In the genomic region with DNA sequence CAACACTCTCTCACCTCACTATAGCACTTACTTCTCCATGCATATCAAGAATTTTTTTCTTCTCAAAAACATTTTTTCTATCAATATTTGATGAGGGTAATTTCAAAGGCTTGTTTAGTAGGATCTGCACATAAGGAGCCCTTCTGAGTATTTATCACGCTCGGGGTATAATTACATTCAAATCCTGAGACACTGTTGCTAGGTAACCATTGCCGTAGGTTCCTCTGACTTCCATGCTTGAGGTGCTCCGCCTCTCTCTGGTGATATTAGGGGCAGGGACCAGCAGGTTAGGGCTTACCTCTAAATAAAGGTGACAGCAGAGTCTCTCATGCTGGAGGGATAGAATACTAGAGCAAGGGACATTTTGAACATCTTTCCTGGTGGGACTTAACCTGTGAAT, we compare ENCODE assay signal across 20 mouse cellular contexts. TPM values are rescaled to one million over a fixed set of nuclear protein-coding genes. Genes with fewer than 3 reads are reported as not detected.
DNase-seq lines count a peak whose midpoint lies in the region; ATAC-seq and TF ChIP-seq lines count a peak whose summit lies in the region.
"Had no signal": no experiment of that assay in that cellular context is flagged by ENCODE, and none has a peak within 500 bp of the region (broad histone marks: within the 10 kb centered on the region; RNA-seq: fewer than 3 reads in every experiment).

No protein-coding gene starts in this region.

- H3K36me3 ChIP-seq in hindbrain, postnatal 0 days (ENCODE audit: insufficient read depth, low read length), result no peaks in the 10 kb centered on the region
- H3K36me3 ChIP-seq: heart, embryonic 10.5 days; lung, embryonic 15.5 days had no signal

- TF ChIP-seq CTCF in hindbrain, postnatal 0 days (IDR thresholded peaks at IDR 0.05; ENCODE audit: low read depth), result no peak

- no peak overlapping the region for H3K4me3 ChIP-seq in hindbrain, postnatal 0 days (ENCODE audit: low read length)
- H3K4me3 ChIP-seq: heart, embryonic 10.5 days; lung, embryonic 15.5 days had no signal

- peak; percentile 10 for DNase-seq in embryo, embryonic 11 days
- no peak for DNase-seq in embryo, embryonic 10.5 days (ENCODE audit: low spot score)
- peak; percentile 13 for DNase-seq in layer of hippocampus, adult 9-11 months
- no peak for DNase-seq in layer of hippocampus, postnatal 25 days (ENCODE audit: extremely low spot score in 1 of 2, low spot score in 1 of 2)
- peak; percentile 74 for DNase-seq in brain, adult 2 months (ENCODE audit: low read depth, low spot score)
- DNase-seq in hindbrain, postnatal 0 days (ENCODE audit: low spot score), result peak; percentile 48
- DNase-seq in ovary, adult 18-20 months (ENCODE audit: low spot score), result no peak
- DNase-seq: adrenal gland, postnatal 14 days; cerebellum, adult 18-20 months; heart, postnatal 36 days; kidney, adult 8-10 months; retina, postnatal 1 day had no signal

- no peaks in the 10 kb centered on the region for H3K4me1 ChIP-seq in hindbrain, postnatal 0 days (ENCODE audit: insufficient read depth, low read length)
- H3K4me1 ChIP-seq: heart, embryonic 10.5 days; lung, embryonic 15.5 days had no signal

- H3K27me3 ChIP-seq in hindbrain, postnatal 0 days (ENCODE audit: insufficient read depth, low read length), result no peaks in the 10 kb centered on the region
- H3K27me3 ChIP-seq: lung, embryonic 15.5 days had no signal

- no peak for ATAC-seq in hindbrain, postnatal 0 days
- ATAC-seq in activated CD4-positive, CD25-positive, alpha-beta regulatory T cell, adult 4 months, result no peak

- peak overlapping the region; percentile 36; the same call in 1 of the 2 replicates for H3K27ac ChIP-seq in hindbrain, postnatal 0 days
- H3K27ac ChIP-seq: heart, embryonic 10.5 days; lung, embryonic 15.5 days had no signal

- 19% methylated on average over 4 of the region's 4 CpGs for WGBS in hindbrain, postnatal 0 days

- no peak overlapping the region for H3K9ac ChIP-seq in hindbrain, postnatal 0 days (replicated peaks; ENCODE audit: low read length)
- H3K9ac ChIP-seq: lung, embryonic 15.5 days had no signal

- H3K9me3 ChIP-seq in hindbrain, postnatal 0 days (ENCODE audit: low read length), result no peaks in the 10 kb centered on the region
- H3K9me3 ChIP-seq: heart, embryonic 10.5 days; lung, embryonic 15.5 days had no signal

- H3K4me2 ChIP-seq in hindbrain, postnatal 0 days (ENCODE audit: low read depth, low read length), result no peak overlapping the region
- H3K4me2 ChIP-seq: lung, embryonic 15.5 days had no signal

RNA-seq across cellular contexts. Expression of gene 9630041A04Rik, which starts 54.4 kb away (rescaled TPM):
- not detected for total RNA-seq in layer of hippocampus, postnatal 25 days (2021)
- total RNA-seq in hindbrain, postnatal 0 days (2014; rRNA removed), result not detected in 2 replicates
- polyA plus RNA-seq in hindbrain, postnatal 0 days (2015; fragmentation: Nextera tagmentation; extraction: Ambion mirVana), result 0.24 and 0.52 TPM in 2 replicates
- not detected for polyA plus RNA-seq in activated CD4-positive, CD25-positive, alpha-beta regulatory T cell, adult 4 months (2017; shearing (Covaris generic))
- total RNA-seq: adrenal gland, postnatal 14 days; heart, postnatal 36 days; layer of hippocampus, adult 8-10 months; liver, adult 2 months; megakaryocyte, adult 5-6 weeks had no signal
- polyA plus RNA-seq: embryonic facial prominence, embryonic 11.5 days; heart, embryonic 10.5 days; liver, adult 2 months; lung, embryonic 15.5 days; neural tube, embryonic 11.5 days had no signal

Comparison
In these comparisons a context has a peak if more than half of its experiments do, and no peak if none do; other contexts are left out.
1. DNase-seq: peak in embryo, embryonic 11 days (single experiment), layer of hippocampus, adult 9-11 months (single experiment), brain, adult 2 months (single experiment) and hindbrain, postnatal 0 days (single experiment); none in embryo, embryonic 10.5 days (single experiment), layer of hippocampus, postnatal 25 days (0 of 2) and ovary, adult 18-20 months (single experiment).